Mouse (Mus musculus) heart, adult 10 weeks (tissue): Measurements from ENCODE around the gene Ptpn23. TPM values are rescaled to one million over a fixed set of nuclear protein-coding genes. Genes with fewer than 3 reads are reported as not detected.

Experiments used
- polyA plus RNA-seq: library from polyadenylated mRNA; stranded (reverse); fragments of 350-450 nt; fragmentation: Illumina TruSeq; extraction: RNeasy Lipid Tissue Mini Kit (QIAGEN cat#74804); gene quantifications from one replicate; pipeline ENCODE4 v1.2.3, GENCODE M21; 2014; ENCODE audit warnings: low read depth, low replicate concordance

Gene Ptpn23
- polyA plus RNA-seq, result 14.3 TPM

DNA sequence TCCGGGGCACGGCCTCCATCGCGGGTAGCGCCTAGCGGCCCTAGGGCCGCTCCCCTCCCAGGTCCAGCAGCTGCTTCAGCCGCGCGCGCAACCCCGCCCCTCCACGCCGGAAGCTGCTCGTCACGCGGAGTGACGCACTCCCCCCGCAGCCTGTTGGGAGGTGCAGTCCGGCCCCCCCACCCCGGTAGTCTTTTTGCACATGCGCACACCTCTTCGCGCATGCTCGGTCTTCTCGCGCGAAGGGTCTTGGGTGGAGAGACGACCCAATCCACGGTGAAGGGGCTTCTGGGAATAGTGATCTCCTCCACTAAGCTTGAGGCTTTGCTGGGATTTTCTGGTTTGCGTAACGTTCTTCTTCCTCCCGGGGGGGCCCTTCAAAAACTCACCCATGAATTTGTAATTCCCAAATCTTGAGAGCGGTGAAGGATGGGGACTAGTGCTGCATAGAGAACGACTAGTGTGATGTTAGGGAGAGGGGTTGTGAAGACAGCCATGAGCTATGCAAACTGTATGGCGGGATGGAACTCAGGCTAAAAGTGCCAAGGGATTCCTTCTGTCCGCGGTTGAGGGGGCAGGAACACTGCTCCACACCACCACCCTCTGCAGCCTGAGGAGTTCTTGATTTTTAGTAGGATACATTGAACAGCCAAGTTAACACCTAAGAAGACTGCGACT lies at the start of gene Ptpn23:
Ptpn23 (minus strand) TSS at position 115 of the 675 bp plus-strand sequence.

GRCm38 (mm10) chr9:110419511-110420112 lies 11.6 kb upstream of the Ptpn23 start, which contains the start of gene Ngp:
Gene Ngp (plus strand): TSS chr9:110419747.

Other genes with a start within 250 kb of the Ptpn23 start
- 0.10 TPM for gene Cspg5, start 164.4 kb downstream of the Ptpn23 start, polyA plus RNA-seq
- gene Elp6, start 103.0 kb downstream of the Ptpn23 start, polyA plus RNA-seq, result 3.3 TPM
- gene Scap, start 74.9 kb downstream of the Ptpn23 start, polyA plus RNA-seq, result 18.4 TPM
- gene Ngp, start 11.5 kb upstream of the Ptpn23 start, polyA plus RNA-seq, result not detected
- 11.0 TPM for gene Klhl18, start 68.5 kb upstream of the Ptpn23 start, polyA plus RNA-seq
- 0.26 TPM for gene Kif9, start 68.7 kb upstream of the Ptpn23 start, polyA plus RNA-seq
- gene Setd2, start 124.4 kb upstream of the Ptpn23 start, polyA plus RNA-seq, result 29.5 TPM
- 2.3 TPM for gene Nradd, start 216.2 kb upstream of the Ptpn23 start, polyA plus RNA-seq
- gene Nbeal2, start 245.9 kb upstream of the Ptpn23 start, polyA plus RNA-seq, result 9.7 TPM
- gene Ccdc12, start 248.3 kb upstream of the Ptpn23 start, polyA plus RNA-seq, result 89.4 TPM